Mouse (Mus musculus): ENCODE data around the gene Cd160. TPM values are rescaled to one million over a fixed set of nuclear protein-coding genes. Genes with fewer than 3 reads are reported as not detected.

Cd160 gene
- not detected for total RNA-seq (2022)

DNA sequence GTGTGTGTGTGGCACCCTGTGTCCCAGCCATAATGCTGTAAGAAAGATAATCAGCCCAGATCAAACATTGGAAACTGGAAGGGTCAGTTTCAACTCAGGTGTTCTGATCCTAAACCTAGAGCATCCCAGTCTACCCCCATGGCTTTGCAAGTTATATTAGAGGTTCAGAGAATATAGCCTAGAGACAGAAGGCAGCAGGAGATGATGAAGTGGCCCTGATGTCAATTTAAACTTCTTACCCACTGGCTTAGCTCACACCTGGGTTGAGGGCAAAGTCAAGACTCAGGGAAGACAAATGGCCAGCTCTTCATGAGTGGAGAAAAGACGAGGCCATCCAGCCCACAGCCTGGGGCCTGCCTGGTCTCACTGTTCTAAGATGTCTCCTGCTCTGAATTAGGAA is at the start of gene Cd160, which contains the start of gene Pdzk1:
TSS of gene Cd160 (minus strand) at position 368 of the 400 bp plus-strand sequence.
TSS of gene Pdzk1 (plus strand) at position 301 of the 400 bp plus-strand sequence.
- DNase-seq (ENCODE audit: low spot score in 2 of 2), result no peak

DNA sequence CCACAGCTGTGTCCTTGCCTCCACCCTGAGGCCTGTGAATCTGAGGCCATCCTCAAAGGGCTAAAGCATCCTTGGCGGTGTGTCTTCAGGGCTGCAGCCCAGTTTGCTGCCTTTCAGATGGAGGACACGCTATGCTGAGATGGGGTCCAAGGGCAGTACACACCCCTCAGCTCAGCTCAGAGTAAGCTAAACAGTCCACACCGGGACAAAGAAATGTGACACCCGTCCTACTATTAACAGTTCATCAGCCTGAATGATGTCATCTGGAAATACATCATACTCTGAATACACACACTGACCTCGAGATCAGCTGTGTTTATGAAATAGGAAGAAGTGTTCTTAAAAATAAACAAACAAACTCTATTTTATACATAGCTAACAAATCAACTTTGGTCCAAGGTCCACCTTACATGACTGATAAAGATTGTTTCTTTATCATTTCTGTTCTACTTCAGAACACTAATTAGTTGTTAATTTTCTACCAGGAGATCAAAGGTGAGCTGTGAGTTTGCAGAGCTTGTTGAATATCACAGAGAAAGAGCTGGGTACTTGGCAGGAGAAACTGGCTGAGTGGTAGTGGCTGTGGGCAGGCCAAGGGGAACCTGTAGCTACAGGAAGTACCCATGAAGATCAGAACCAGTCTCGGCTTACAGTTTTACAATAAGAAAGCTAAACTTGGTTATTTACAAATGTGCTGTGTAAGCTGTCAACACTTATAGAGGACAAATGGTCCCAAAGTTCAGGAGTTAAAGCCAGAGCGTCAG is 45.8 kb upstream of the Cd160 start:
- no peak for DNase-seq (ENCODE audit: low spot score in 2 of 2)

DNA sequence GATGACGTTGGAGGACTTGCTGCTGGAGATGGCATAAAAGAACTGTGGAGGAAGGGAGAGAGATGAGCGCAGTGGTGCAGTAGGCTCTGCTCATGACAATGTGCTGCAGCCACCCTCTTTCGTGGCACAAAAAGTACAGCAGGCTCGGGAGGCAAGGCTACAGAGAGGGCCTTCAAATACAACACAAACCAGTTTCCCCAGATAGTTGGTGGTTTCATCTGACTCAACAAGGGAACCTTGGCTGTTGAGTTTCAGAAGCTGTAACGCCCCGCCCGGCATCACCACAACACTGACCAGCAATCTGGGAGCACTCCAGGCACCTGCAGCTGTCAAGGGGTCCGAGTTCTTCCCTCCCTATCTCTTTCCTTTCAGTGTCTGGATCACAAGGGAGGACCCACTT is 43.4 kb upstream of the Cd160 start:
- DNase-seq (ENCODE audit: low spot score in 2 of 2), result no peak

DNA sequence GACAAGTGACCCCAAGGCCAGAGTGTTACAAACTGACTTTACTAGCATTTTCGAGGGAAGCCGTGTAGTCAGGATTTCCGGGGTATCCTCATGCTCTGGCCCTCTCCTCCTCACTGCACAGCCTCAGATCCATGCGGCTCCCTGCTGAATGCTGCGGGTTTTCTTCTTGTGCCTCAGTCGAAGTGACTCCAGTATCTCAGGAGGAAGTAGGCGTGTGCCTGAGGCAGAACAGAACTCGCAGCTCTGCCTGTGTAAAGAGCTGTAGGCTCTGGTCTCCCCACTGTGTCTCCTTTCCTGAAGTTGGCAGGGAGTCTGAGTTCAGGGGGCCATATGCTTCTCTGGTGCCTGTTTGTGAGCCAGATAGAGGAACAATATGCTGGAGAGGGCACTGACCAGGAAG is 41.9 kb upstream of the Cd160 start:
- DNase-seq (ENCODE audit: low spot score in 2 of 2), result no peak

DNA sequence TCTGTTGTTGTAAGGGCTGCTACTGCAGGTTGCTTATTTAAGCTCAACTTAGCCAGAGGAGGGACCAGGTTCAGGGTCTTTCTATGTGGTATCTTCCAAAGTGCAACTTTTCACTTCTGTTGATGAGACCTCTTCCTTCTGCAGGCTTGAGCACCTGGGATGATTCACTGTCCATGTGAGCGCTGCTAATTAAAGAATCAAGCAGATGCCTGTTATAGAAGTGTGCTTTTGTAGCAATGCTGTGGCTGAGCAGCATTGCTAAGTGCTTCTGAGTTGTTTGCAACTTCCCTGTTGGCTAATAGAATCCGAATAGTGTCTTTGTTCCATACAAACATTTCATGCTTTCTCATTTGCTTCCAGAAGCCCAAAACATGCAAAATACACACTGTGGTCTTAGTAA is 41.1 kb upstream of the Cd160 start:
- no peak for DNase-seq (ENCODE audit: low spot score in 2 of 2)

DNA sequence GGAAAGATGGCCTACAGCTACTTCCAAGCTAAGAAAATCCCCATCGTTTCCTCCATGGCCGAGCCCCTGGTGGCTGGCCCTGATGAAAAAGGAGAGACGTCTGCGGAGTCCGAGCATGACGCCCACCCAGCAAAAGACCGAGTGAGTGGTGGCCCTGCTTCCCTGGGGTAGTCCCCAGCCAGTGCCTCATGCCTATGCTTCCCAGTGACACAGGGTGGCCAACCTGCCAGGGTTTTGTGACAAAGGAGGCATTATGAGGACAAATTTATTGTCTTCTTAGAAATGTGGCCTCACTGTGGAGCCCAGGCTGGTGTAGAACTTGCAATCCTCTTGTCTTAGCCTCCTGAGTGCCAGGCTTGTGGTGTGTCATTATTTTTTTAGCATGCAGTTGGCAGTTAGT is 39.9 kb upstream of the Cd160 start:
- no peak for DNase-seq (ENCODE audit: low spot score in 2 of 2)

DNA sequence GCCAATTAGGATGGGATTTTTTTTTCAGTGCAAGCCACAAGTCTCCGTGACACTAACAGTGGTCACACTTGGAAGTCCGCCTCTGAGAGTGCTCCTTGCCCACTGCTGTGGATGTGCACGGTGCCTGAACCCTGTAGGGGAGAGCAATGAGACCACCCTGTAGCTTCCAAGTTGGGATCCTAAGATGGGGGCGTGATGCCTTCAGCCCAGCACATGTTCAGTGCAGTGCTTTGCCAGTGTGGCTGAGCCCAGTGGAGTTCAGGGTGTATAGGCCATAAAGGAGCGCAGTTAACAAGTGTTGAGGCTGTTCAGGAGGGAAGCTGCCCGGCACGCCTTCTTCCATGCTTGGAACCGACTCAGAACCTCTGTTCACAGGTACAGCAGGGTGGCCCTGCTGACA is 39.4 kb upstream of the Cd160 start:
- DNase-seq (ENCODE audit: low spot score in 2 of 2), result no peak

DNA sequence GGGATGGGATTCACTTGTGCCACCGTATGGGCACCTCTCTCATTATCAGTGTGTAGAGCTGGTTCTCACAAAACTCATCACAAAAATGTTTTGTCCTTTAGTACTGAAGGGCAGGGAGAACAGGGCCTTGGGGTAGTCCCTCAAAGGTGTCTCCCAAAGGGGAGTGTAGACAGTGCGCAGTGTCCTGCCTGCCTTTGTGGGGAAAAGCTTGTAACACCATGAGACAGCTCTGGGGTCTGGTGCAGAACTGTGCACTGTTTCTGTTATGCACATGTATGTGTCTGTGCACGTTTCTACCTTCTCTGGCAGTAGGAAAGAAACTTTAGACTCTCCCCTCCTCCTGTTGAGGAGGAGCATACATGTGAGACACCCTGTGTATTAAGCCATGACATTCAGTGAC is 38.7 kb upstream of the Cd160 start:
- no peak for DNase-seq (ENCODE audit: low spot score in 2 of 2)

DNA sequence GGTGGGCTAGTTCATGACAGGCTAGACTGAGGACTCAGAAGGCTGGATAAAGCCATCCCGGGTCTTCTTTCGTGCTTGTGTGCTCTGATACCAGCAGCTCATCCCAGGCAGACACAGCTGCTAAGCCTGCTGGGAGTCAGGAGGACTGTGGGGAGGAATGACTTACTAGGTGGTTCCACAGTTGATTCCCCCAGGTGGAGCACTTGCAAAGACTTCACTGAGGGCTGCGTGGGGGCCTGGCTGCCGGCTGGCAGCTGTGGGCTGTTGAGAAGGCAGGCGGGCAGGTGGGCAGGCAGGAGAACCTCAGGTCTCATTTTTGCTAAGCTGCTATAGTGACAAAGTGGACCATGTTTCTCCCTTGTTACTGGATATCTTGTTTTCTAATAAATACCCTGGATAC is 31.3 kb upstream of the Cd160 start:
- no peak for DNase-seq (ENCODE audit: low spot score in 2 of 2)

DNA sequence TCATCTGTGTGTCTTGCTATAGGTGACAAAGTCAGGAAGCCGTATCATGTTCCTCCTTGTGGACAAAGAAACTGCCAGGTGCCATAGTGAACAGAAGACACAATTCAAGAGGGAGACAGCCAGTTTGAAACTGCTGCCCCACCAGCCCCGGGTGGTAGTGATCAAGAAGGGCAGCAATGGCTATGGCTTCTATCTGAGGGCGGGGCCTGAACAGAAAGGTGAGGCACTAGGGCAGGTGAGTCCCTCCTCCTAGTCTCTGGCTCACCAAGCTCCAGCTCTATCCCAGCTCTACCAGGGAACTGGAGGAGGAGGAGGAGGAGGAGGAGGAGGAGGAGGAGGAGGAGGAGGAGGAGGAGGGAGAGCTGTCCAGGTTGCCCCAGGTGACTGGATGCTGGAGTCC is 26.7 kb upstream of the Cd160 start:
- DNase-seq (ENCODE audit: low spot score in 2 of 2), result no peak

DNA sequence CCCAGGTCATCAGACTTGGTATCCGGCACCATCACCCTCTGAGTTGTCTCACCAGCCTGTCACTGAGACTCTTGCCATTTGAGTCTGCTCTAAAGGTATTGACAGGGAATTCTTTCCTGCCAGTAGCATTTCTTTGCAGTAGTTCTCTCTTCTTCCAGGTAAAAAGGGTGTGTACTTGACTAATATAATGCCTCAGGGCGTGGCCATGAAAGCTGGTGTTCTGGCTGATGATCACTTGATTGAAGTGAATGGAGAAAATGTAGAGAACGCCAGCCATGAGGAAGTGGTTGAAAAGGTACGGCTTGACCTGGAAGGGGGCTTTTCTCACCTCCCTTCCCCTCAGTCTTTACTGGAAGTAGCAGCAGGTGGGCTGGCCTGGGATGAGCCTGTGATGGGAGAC is 25.2 kb upstream of the Cd160 start:
- no peak for DNase-seq (ENCODE audit: low spot score in 2 of 2)

DNA sequence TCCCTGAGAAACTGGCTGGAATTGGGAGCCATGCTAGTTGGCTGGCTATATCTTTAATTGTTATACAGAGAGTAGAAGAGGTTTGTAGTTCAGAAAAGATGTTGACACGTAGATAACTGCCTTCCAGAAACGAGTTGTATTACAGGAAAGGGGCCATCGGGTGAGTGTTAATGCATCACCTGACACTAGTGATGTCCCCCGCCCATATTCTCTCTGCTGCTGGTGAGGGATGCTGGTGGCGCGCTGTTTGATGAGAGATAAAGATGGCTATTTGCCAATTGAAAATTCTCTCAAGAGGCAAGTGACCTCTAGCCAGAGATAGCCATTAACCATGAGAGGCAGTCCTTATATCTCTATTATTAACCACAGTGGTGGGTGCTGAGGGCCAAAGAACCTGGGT is 23.4 kb upstream of the Cd160 start:
- no peak for DNase-seq (ENCODE audit: low spot score in 2 of 2)

DNA sequence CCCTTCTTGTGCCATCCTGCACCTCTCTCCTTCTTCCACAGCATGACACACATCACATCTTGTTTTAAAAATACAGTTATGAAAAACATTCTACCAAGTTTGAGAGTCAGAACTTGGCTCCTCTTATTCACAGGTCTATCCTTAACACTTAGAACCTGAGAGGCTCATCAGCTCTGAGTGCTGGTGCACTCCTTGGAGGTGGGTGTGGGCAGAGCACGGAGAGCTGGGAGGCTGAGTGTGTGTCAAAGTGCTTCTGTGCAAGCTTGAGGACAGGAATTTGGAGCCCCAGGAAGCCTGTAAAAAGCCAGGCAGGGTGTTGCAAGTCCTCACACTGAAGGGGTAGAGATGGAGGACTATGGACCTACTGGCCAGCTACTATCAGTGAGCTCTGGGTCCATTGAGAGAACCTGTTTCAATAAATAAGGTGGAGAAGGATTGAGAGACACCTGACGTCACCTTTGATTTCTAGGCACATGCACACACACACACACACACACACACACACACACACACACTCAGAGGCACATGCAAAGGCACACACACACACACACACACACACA is 20.1 kb upstream of the Cd160 start:
- no peak for DNase-seq (ENCODE audit: low spot score in 2 of 2)

DNA sequence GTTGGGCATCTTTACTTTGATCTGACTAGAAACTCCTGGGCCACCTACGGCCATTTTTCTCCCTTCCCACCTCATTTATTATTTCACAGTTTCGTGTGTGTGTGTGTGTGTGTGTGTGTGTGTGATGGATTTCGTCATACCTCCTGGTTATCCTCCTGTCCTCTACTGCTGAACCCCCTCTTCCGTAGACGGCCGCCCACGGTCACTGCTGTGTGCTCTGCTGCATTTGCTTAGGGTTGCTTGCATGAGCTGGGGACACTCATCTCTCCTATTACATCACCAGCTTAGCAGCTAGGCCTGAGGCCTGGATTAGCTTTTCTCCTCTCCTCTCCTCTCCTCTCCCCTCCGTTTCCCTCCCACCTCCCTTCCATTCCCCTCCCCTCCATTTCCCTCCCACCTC is 19.3 kb upstream of the Cd160 start:
- peak in 1 of 2 experiments; percentile 38 for DNase-seq (ENCODE audit: low spot score in 2 of 2)

DNA sequence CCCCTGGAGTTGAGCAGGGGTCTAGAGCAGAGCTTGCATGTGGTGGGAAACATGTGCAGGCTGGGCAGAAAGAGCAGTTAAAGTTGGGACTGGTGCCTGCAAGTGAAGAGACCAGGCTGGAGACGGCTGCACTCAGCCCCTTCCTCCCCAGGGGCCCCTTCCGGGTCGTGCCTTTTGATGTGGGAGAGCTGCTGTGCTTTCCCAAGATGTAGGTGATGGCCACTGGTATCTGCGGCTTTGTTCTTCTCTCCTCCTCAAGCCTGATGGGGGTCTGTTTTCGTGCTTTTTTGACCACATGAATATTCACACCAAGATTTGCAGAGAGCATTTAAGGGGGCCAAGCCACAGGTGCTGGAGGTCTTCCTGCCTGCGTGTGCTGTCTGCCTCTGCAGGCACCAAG is 18.5 kb upstream of the Cd160 start:
- no peak for DNase-seq (ENCODE audit: low spot score in 2 of 2)

DNA sequence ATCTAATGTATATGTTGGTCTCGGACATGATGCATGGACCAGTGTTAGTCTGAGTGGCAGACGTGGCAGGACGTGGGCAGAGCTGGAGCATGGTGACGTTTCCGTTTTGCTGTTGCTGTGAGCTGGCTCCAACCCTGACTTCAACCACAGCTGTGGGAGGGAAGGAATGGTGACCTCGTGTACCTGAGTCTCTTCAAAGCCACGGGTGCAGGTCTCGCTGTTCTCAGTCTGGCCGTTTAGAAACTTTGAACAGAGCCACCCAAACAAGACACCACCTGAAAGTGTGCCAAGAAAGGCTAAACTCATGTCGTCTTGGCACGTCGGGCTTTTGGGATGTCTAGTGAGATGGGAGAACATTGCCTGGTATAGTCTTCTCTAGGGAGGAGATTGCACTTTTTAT is 17.8 kb upstream of the Cd160 start:
- DNase-seq (ENCODE audit: low spot score in 2 of 2), result no peak

DNA sequence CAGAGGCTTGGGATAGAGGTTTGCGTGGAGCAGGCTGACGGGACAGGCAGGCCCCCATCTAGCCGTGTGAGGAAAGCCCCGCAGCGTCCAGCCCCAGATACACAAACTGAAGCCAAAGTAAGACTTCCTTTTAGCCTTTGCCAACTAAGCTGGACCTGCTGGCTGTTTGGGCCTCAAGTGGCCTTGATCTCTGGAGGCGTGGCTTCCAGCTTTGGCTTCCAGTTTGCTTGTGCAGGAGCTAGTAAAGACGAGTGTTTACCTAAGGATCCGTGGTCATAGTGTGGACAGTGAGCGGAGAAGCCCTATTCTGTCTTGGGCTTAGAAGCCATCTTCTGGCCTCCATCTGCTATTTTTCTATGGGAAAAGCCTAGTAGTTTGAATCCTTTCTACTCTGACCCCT is 16.7 kb upstream of the Cd160 start:
- DNase-seq (ENCODE audit: low spot score in 2 of 2), result no peak

DNA sequence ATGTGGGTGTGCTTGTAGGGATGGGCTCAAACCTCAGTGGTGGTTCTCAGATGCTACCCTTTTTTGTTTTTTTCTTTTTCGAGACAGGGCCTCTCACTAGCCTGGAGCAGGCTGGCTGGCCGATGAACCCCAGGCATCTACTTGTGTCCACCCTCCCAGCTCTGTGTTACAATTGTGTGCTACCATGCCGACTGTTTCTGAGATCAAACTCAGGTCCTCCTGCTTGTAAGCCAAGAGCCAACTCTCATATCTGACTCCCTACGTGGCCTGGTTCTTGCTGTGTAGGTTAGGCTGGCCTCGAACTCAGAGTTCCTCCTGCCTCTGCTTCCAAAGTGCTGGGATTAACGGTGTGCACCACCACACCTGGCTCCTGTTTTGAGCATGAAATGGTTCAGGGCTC is 16.0 kb upstream of the Cd160 start:
- DNase-seq (ENCODE audit: low spot score in 2 of 2), result no peak

DNA sequence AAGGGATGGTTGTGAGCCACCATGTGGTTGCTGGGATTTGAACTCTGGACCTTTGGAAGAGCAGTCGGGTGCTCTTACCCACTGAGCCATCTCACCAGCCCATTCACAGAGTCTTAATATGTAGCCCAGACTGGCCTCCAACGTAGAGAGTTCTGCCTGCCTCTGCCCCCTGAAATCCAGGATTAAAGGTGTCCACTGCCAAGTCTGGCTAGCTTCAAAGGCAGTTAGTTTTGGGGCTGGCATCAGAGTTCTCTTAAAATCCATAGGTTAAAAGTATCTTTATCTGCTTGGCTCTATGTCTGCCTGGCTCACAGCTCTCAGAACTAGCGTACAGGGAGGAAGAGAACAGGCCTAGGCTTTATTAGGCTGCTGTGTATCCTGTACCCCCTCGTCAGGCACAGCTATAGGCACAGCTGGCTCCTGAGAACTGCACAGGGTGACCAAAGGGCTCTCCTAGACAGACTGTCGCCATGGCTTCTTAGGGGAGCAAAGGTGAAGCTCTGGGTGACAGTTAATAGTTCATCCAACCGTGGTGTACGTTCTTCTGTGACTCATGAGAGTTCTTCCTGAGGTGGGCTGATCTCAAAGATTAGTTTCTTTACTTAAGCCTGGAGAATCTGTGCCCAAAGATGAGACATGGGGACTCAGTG is 10.0 kb upstream of the Cd160 start:
- DNase-seq (ENCODE audit: low spot score in 2 of 2), result no peak

DNA sequence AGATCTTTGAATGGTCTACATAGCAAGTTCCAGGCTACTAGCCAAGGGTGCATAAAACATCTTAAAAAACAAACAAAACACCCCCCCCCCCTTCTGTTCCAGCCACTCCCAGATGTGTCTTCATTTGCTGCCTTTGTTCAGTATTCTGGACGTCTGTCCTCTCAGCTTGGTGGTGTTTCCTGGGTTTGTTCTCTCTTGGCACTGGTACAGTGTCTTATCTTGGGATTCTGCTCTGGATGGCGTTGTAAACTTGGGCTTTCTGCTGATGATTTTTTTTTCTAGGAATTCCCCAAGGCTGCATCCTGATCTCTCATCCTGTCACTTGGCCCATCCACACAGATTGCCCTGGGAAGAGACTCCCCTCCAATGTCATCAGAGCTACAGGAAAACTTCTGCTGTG is 7.3 kb upstream of the Cd160 start:
- DNase-seq (ENCODE audit: low spot score in 2 of 2), result no peak

DNA sequence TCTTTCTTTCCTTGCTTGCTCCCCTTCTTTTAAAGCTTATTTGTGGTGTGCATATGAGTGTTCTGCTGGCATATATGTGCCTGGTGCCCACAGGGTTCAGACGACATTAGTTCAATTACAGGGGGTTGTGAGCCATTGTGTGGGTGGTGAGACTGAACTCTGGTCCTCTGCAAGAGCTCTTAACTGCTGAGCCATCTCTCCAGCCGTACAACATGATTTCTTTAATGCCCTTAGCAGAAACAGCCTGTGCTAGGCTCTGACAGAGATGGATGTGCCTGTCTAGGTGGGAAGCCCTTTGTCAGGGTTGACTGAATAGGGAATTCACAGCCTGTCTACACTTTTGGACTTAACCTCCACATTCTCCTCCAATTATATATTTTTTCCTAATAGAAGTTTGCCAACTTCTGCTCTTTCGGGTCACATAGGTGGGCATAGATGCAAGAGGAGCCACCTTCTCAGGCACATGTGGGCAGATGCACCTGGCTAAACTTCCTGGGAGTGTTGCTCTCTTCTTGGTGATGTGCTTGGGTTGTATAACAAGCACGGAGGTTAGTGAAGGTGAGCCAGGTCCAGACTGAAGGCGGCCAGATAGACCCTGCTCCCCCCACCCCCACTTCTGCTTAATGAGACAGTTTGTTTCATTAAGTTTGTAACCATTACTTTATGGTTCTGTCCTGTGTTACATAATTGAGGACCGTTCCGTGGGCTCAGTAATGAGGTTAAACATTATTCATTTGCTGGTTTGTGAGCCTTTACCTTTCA is 5.6 kb upstream of the Cd160 start:
- no peak for DNase-seq (ENCODE audit: low spot score in 2 of 2)

DNA sequence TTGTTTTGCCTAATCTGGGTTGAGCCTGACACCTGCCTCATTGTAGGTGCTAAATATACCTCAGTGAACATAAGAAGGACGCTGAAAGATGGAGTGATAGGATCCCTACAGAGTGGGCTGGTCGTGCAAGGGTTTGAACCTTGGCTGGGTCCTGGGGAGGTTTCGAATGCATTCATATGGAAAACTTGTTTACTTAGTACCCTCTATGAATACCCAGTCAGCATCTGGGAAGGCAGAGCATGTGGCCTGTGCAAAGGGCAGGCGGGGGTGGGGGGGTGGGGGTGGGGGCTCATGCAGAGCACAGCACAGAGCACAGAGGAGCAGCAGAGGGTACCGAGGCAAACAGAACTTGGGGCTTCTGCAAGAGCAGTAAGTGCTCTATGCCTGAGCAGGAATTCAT is 3.8 kb upstream of the Cd160 start:
- DNase-seq (ENCODE audit: low spot score in 2 of 2), result no peak
